Mouse (Mus musculus) heart, embryonic 10.5 days (tissue): ENCODE measurements around the gene Cntd1. TPM values are rescaled to one million over a fixed set of nuclear protein-coding genes. Genes with fewer than 3 reads are reported as not detected.

Experiments
- DNase-seq: peaks from one replicate; pipeline ENCODE4 v3.0.0-alpha.2; 2017; ENCODE audit warnings: low spot score
- H3K27ac ChIP-seq: fragments of 300-500 bp; sonication (generic); 2 replicates; pipeline ENCODE4 v1.5.1; 2016; ENCODE audit warnings: mild to moderate bottlenecking
- H3K27me3 ChIP-seq: fragments of 300-500 bp; sonication (generic); 2 replicates; pipeline ENCODE4 v1.6.1; 2016; ENCODE audit warnings: mild to moderate bottlenecking; ENCODE audit not compliant: poor library complexity, insufficient read depth, severe bottlenecking
- H3K36me3 ChIP-seq: fragments of 300-500 bp; sonication (generic); 2 replicates; pipeline ENCODE4 v1.6.1; 2016; ENCODE audit warnings: mild to moderate bottlenecking, moderate library complexity
- H3K4me1 ChIP-seq: fragments of 300-500 bp; sonication (generic); 2 replicates; pipeline ENCODE4 v1.6.1; 2016; ENCODE audit warnings: mild to moderate bottlenecking
- H3K4me3 ChIP-seq: fragments of 300-500 bp; sonication (generic); 2 replicates; pipeline ENCODE4 v1.5.1; 2016; ENCODE audit warnings: mild to moderate bottlenecking, moderate library complexity
- H3K9me3 ChIP-seq: fragments of 300-500 bp; sonication (generic); 2 replicates; pipeline ENCODE4 v1.6.1; 2016; ENCODE audit warnings: mild to moderate bottlenecking, moderate library complexity
- WGBS: fragments of 180-500 bp; shearing (Covaris S2); methylation state at CpG from one replicate; pipeline ENCODE4 v1.1.7; 2016; 5-methylcytosine and 5-hydroxymethylcytosine counted together
- polyA plus RNA-seq: library from polyadenylated mRNA; unstranded; fragments of >200 nt; fragmentation: Nextera tagmentation; extraction: Ambion mirVana; gene quantifications from 2 replicates; pipeline ENCODE4 v1.2.1, GENCODE M21; 2016

Gene Cntd1
- polyA plus RNA-seq, 1 experiment from 2014 or later = 0.79 TPM

GRCm38 (mm10) chr11:101259948-101260825 lies 18.6 kb upstream of the Cntd1 start, which contains the start of gene Wnk4:
Gene Wnk4, plus strand, starts transcription at chr11:101260567.
- peaks cover 39% of the 10 kb centered on the region for H3K27me3 ChIP-seq
- WGBS = 1% methylated on average over 43 of the region's 43 CpGs
- H3K9me3 ChIP-seq = no peaks in the 10 kb centered on the region
- H3K4me1 ChIP-seq = peaks cover 76% of the 10 kb centered on the region
- DNase-seq = peak; percentile 97
- H3K27ac ChIP-seq = peak within 1 kb of the TSS; percentile 83
- H3K36me3 ChIP-seq = peaks cover 20% of the 10 kb centered on the region
- peak within 1 kb of the TSS; percentile 73 for H3K4me3 ChIP-seq

DNA sequence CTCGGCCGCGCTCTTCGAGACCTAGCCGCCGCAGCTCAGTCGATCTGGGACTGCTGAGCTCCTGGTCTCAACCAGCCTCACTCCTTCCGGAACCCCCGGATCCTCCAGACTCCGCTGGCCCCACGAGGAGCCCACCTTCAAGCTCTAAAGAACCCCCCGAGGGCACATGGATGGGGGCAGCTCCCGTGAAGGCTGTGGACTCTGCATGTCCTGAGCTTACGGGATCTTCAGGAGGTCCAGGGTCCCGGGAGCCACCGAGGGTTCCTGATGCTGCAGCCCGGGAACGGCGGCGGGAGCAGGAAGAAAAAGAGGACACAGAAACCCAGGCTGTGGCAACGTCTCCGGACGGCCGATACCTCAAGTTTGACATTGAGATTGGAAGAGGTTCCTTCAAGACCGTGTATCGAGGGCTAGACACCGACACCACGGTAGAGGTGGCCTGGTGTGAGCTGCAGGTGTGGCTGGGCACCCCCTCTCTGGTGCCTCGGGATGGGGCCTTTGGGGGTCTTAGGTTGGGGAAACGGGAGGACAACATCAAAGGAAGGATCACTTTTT lies 17.9 kb upstream of the Cntd1 start:
- Histone ChIP-seq H3K27me3 (peaks cover 46% of the 10 kb centered on the region), H3K36me3 (peaks cover 20% of the 10 kb centered on the region), H3K27ac (peak overlapping the region; percentile 83), H3K9me3 (no peaks in the 10 kb centered on the region), H3K4me3 (peak overlapping the region; percentile 73), H3K4me1 (peaks cover 78% of the 10 kb centered on the region)
- DNase-seq = no peak
- WGBS = 1% methylated on average over 30 of the region's 30 CpGs

GRCm38 (mm10) chr11:101262272-101262967 lies 16.4 kb upstream of the Cntd1 start:
- Histone ChIP-seq H3K36me3 (peaks cover 6% of the 10 kb centered on the region), H3K27me3 (peaks cover 58% of the 10 kb centered on the region), H3K4me3 (peak overlapping the region; percentile 73), H3K4me1 (peaks cover 72% of the 10 kb centered on the region), H3K9me3 (no peaks in the 10 kb centered on the region), H3K27ac (peak overlapping the region; percentile 83; the same call in 1 of the 2 replicates)
- 3% methylated on average over 24 of the region's 24 CpGs for WGBS
- DNase-seq = no peak

- Histone ChIP-seq H3K9me3 (no peaks in the 10 kb centered on the region), H3K27ac (no peak overlapping the region), H3K36me3 (no peaks in the 10 kb centered on the region), H3K27me3 (peaks cover 58% of the 10 kb centered on the region), H3K4me1 (peaks cover 69% of the 10 kb centered on the region), H3K4me3 (peak overlapping the region; percentile 73)
- WGBS = 7% methylated on average over 32 of the region's 32 CpGs
- DNase-seq = no peak
These were observed 15.4 kb upstream of the Cntd1 start for GRCm38 (mm10) chr11:101263138-101263988.

DNA sequence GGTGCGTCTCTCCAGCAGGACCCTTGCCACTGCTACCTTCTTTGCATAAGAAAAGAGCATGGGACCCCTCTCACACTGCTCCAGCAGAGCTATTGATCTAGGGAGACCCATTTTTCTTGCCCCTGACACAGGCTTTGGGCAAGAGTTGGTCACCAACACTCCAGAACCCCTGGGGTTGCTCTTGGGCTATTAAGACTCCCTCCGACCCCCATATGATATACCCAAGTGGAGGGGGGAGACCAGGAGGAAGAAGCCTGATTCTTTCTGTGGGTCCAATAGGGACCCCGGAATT lies 14.9 kb upstream of the Cntd1 start:
- Histone ChIP-seq H3K27me3 (peaks cover 58% of the 10 kb centered on the region), H3K4me1 (peaks cover 70% of the 10 kb centered on the region), H3K9me3 (no peaks in the 10 kb centered on the region), H3K27ac (no peak overlapping the region), H3K4me3 (0 out of 2 replicates have a peak overlapping the region, but pooled peaks have one; percentile 7), H3K36me3 (no peaks in the 10 kb centered on the region)
- WGBS = 25% methylated on average over 3 of the region's 3 CpGs
- DNase-seq = no peak

GRCm38 (mm10) chr11:101264954-101265471 lies 13.8 kb upstream of the Cntd1 start:
- peaks cover 58% of the 10 kb centered on the region for H3K27me3 ChIP-seq
- peaks cover 70% of the 10 kb centered on the region for H3K4me1 ChIP-seq
- no peaks in the 10 kb centered on the region for H3K36me3 ChIP-seq
- WGBS = 8% methylated on average over 31 of the region's 31 CpGs
- H3K9me3 ChIP-seq = no peaks in the 10 kb centered on the region
- no peak for DNase-seq
- 0 out of 2 replicates have a peak overlapping the region, but pooled peaks have one; percentile 25 for H3K27ac ChIP-seq
- peak overlapping the region; percentile 54 for H3K4me3 ChIP-seq

- WGBS = 34% methylated on average over 6 of the region's 6 CpGs
- Histone ChIP-seq H3K27ac (no peak overlapping the region), H3K9me3 (no peaks in the 10 kb centered on the region), H3K27me3 (peaks cover 58% of the 10 kb centered on the region), H3K36me3 (no peaks in the 10 kb centered on the region), H3K4me1 (peaks cover 62% of the 10 kb centered on the region), H3K4me3 (peak overlapping the region; percentile 54; the same call in 1 of the 2 replicates)
- no peak for DNase-seq
These were observed 12.9 kb upstream of the Cntd1 start for GRCm38 (mm10) chr11:101265906-101266305.

- peaks cover 24% of the 10 kb centered on the region for H3K27me3 ChIP-seq
- 18% methylated on average over 10 of the region's 10 CpGs for WGBS
- peak overlapping the region; percentile 17; the same call in 1 of the 2 replicates for H3K27ac ChIP-seq
- H3K36me3 ChIP-seq = no peaks in the 10 kb centered on the region
- no peaks in the 10 kb centered on the region for H3K9me3 ChIP-seq
- peak overlapping the region; percentile 37 for H3K4me3 ChIP-seq
- peaks cover 29% of the 10 kb centered on the region for H3K4me1 ChIP-seq
- DNase-seq = no peak
These were observed 9.2 kb upstream of the Cntd1 start for GRCm38 (mm10) chr11:101269577-101270116.

- Histone ChIP-seq H3K4me1 (peaks cover 43% of the 10 kb centered on the region), H3K27ac (no peak overlapping the region), H3K36me3 (peaks cover 22% of the 10 kb centered on the region), H3K9me3 (no peaks in the 10 kb centered on the region), H3K27me3 (peaks cover 16% of the 10 kb centered on the region), H3K4me3 (no peak overlapping the region)
- no peak for DNase-seq
- 85% methylated on average over 3 of the region's 3 CpGs for WGBS
These were observed 6.4 kb upstream of the Cntd1 start for GRCm38 (mm10) chr11:101272446-101272845.

DNA sequence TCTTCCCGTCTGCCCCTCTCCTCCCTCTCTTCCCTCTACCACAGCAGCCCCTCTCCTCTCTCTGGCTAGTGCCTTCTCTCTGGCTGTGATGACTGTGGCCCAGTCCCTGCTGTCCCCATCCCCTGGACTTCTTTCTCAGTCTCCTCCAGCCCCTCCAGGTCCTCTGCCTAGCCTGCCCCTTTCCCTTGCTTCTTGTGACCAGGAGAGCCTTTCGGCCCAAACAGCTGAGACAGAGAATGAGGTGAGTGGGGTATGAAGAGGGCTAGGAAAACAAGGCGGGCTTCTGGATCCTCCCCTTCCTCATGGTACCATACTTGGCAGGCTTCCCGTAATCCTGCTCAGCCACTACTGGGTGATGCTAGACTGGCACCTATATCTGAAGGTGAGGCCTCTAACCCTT lies 3.5 kb upstream of the Cntd1 start:
- Histone ChIP-seq H3K36me3 (peaks cover 22% of the 10 kb centered on the region), H3K4me3 (no peak overlapping the region), H3K27ac (peak overlapping the region; percentile 42; the same call in 1 of the 2 replicates), H3K4me1 (peaks cover 41% of the 10 kb centered on the region), H3K9me3 (no peaks in the 10 kb centered on the region), H3K27me3 (peaks cover 18% of the 10 kb centered on the region)
- DNase-seq = no peak
- WGBS = 72% methylated on average over 4 of the region's 4 CpGs

- 34% methylated on average over 27 of the region's 27 CpGs for WGBS
- H3K27ac ChIP-seq = peak overlapping the region; percentile 53
These were observed 2.3 kb upstream of the Cntd1 start for GRCm38 (mm10) chr11:101276319-101277070.

More at GRCm38 (mm10) chr11:101276319-101277070, 2.3 kb upstream of the Cntd1 start:
- H3K36me3 ChIP-seq = peaks cover 22% of the 10 kb centered on the region
- H3K9me3 ChIP-seq = no peaks in the 10 kb centered on the region
- H3K27me3 ChIP-seq = peaks cover 22% of the 10 kb centered on the region
- peaks cover 41% of the 10 kb centered on the region for H3K4me1 ChIP-seq
- H3K4me3 ChIP-seq = peak overlapping the region; percentile 25
- DNase-seq = no peak
